Mouse (Mus musculus) embryo, embryonic 10 days (tissue): ENCODE measurements at regions not wholly inside any gene's neighbourhood (a gene's known extent, or its start where the extent isn't known, plus 50 kb on each side); places are given as distances from the start of the nearest gene placed in this dataset.
"Not testable (repeated sequence)": the region's sequence is repeated elsewhere in the genome, so short reads cannot be mapped to it uniquely, and the experiment has no call there.

Experiments used
- DNase-seq: peaks from one replicate; pipeline ENCODE4 v3.0.0-alpha.2; 2015; ENCODE audit warnings: low spot score

DNA sequence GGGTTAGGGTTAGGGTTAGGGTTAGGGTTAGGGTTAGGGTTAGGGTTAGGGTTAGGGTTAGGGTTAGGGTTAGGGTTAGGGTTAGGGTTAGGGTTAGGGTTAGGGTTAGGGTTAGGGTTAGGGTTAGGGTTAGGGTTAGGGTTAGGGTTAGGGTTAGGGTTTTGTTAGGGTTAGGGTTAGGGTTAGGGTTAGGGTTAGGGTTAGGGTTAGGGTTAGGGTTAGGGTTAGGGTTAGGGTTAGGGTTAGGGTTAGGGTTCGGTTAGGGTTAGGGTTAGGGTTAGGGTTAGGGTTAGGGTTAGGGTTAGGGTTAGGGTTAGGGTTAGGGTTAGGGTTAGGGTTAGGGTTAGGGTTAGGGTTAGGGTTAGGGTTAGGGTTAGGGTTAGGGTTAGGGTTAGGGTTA, 124.7 kb upstream of the Fgf14 start:
- DNase-seq: not testable (repeated sequence)

DNA sequence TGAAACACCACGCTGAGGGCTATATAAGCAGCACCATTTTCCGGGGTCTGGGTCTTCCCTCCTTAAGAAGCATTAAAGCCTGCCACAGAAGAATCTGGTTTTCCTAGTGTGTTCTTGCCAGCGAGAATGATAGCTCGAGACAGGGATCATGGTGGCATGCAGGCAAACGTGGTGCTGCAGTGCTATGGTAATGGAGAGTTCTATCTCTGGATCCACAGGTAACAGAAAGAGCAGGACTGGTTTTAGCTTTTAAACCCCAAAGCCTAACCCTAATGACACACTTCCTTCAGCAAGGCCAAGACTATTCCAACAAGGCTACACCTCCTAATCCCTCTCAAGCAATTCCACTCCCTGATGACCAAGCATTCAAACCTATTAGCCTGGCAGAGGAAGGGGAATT, 123.5 kb upstream of the Fgf14 start:
- DNase-seq: no peak

DNA sequence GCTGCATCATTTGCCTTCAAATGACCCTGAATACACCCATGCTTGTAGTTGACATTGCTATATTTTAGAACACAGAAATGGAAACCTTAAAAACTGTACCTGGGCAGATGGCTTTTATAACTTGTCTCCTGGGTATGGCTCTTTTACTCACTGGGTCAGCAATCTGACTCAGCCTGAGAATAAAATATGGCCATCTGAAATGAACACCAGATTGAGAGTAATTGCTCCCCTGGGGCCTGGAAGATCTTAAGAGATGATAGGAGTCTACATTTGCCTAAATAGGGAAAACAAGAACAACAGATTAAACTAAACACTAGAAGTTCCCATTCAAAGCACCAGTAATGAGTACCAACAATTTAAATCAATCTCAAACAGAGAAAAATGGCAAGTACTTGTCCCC, 98.5 kb upstream of the Fgf14 start:
- DNase-seq: no peak

DNA sequence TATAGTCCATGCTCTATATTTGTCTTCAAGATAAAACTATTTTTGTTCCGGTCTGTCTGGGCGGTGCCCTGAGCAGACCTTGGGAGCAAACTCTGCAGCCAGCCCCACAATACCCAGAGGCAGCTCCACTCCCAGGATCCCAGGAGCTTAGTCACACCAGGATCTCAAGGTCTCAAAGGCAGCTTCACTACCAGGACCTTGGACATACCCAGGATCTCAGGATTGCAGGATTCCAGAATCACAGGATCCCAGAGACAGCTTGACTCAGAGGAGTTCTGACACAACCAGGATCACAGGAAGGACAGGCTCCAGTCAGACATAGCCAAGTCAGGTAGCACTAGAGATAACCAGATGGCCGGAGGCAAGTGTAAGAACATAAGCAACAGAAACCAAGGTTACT, 91.1 kb upstream of the Fgf14 start:
- DNase-seq: no peak

DNA sequence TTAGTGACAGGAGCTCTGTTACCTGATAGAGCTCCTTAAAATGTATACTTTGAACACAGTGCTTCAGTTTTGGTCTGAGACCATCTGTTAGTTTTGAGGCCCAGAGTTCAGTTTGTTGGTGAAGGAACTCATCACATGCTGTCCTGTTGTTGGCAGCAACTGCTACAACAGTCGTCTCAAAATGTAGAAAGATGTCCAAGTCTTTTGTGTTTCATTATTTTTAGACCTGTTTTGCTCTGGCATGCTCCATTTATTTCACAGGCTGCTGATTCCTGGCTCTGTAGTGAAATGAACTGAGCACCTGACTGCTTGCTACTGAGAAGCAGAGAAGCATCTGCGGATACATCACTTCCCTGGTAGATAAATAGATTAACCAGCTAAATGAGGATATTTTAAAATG, 90.3 kb upstream of the Fgf14 start:
- no peak for DNase-seq

GRCm38 (mm10) chr14:124742491-124742890, 65.6 kb upstream of the Fgf14 start:
- peak; percentile 56 for DNase-seq
